Mouse (Mus musculus): ENCODE results near the gene Map2k1.
"Not testable (repeated sequence)": the region's sequence is repeated elsewhere in the genome, so short reads cannot be mapped to it uniquely, and the experiment has no call there.

The Map2k1 gene

DNA sequence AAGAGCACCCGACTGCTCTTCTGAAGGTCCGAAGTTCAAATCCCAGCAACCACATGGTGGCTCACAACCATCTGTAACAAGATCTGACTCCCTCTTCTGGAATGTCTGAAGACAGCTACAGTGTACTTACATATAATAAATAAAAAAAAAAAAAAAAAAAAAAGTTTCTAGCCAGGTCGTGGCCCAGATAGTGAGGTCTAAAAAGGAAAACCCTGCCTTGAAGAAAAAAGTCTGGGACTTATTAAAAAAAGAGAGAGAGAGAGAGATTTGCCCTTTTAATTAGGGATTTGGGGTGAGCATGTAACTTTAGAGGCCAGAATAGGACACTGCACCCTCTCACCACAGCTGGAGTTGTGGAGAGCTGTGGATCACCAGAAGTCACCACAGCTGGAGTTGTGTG is 83.5 kb downstream of the Map2k1 start:
- not testable (repeated sequence) for DNase-seq (ENCODE audit: low read depth, low spot score)

DNA sequence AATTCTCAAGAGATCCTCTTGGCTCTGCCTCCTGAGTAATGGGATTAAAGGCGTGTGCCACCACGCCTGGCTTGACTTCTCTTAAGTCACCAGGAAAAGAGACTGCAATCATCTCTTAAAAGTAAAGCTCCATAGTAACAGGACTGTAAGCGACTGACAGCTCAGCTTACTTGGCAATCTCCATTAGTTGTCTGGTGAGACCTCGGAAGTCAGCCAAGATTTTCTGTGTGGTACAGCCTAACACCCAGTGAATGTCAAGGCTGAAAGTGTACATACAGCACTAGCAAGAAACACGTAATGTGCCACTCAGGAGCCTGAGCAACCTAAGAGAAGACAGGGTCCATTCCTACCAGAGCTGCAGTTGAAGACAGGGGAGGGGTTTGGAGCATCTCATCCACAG is 93.0 kb downstream of the Map2k1 start:
- DNase-seq (ENCODE audit: low read depth, low spot score), result no peak

DNA sequence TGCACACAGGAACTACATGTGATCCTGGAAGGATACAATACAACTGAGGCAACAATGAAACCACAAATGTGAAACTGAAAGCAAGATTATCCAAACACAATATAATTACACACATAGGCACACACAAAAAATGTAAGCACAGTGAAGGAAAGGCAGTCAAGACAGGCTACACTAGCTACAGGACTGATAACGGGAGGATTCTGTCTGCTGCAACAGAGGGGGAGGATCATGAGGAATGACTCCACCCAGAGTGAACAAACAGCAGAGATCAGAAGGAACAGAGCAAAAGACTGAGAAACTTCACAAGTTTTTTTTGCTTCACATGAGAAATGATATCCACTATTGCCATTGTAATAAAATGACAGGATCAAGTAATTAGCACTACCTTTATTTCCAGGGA is 96.8 kb downstream of the Map2k1 start:
- DNase-seq (ENCODE audit: low read depth, low spot score), result no peak

DNA sequence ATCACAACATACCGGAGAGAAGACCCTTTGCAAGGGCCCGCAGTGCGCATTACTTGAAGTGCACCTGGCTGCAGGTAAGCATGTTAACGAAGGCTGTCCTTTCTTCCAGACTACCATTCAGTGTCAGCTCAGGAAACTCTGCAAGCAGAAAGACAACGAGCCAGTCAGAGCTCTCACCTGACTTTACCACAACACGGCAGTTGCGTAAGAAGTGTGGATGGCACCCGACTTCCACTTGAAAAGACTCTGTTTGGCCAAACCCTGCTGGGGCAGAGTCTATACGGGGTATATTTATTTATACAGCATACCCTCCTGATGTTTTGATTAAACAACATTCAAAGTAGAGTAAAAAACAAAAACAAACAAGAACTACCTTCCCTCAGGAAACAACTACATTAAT is 113.6 kb downstream of the Map2k1 start:
- no peak for DNase-seq (ENCODE audit: low read depth, low spot score)

DNA sequence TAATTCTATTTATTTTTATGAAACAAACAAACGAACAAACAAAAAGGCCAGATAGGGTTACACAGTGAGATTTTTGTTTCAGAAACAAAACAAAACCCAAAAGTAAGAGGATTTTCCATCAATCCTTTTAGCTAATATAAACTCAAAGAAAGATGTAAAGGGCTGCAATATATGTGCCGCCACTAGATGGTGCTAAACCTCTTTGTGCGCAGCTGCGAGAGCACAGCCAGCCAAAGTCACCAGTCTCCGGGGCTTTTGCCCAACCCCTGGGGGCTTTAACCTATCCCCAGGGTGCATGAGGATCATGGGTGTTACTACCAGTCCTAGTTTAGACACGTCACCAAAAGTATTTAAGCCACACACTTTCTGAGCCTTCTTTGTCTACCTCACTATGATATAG is 114.5 kb downstream of the Map2k1 start:
- DNase-seq (ENCODE audit: low read depth, low spot score), result peak; percentile 58
